Mouse (Mus musculus): ENCODE data around the gene Aldh16a1.

The Aldh16a1 gene

DNA sequence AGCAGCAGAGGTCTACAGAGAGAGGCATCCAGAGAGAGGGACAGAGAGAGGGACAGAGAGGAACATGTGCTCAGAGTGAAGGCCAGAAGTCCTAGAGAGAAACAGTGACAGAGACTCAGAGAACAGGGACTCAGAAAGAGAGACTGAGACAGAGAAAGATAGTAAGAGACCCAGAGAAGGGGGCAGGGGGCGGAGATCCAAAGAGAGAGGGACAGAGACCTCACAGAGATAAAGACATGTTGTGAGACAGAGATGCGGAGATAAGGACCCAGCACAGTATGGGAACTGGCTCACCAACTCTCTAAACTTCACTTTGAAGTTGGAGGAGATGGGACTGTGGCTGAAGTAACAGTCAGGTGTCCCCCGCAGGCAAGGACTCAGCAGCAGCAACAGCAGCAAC lies 19.0 kb downstream of the Aldh16a1 start:
- no peak for DNase-seq (ENCODE audit: extremely low spot score, low spot score)

DNA sequence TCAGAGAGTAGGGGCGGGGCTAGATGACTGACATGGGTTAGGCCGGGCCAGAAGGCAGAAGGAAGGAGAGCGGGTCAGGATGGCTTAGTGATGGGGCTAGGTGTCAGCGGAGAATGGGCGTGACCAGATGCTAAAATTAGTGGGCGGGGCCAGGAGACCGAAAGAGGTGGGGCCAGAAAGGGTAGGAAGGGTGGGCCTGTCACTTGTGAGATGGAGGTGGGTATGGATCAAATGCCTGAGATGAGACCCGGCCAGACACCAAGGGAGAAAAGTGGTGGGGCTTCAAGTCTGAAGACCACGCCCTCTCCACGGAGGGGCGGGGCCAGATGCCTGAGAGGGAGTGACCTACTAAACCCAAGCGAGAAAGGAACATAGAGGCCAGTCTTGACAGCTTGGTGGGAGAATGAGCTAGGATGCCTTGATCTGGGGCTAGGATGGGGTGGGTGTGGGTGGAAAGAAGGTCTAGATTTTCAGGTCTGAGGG lies 19.8 kb downstream of the Aldh16a1 start:
- no peak for DNase-seq (ENCODE audit: extremely low spot score, low spot score)

DNA sequence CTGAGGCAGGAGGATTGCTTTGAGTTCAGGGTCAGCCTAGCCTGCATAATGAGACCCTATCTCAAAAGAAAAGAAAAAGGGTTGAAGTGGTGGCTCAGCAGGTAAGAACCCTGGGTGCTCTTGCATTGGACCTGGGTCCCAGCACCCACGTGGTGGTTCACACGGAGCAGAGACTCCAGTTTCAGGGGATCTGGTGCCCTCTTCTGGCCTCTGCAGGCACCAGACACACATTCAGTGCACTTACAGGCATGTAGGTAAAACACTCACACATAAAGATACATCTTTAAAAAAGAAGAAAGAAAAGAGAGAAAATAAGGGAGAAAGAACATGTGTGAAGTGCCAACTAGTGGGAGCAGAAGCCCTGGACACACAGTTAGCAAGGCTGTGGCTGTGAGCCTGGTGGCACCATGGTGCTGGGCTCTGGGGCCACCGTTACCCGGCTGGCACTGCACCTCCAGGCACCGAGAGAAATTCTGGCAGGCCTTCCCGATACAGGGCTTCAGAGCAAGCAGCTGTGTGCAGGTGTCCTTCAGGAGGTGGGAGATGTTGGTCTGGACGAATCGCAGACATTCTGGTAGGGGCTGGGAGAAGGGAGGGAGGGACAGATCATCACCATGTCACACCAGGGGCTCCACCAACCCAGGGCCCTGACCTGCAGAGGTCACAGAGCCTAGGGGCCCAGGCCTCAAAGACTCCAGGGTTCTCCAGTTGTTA lies 20.8 kb downstream of the Aldh16a1 start:
- DNase-seq (ENCODE audit: extremely low spot score, low spot score) = no peak

DNA sequence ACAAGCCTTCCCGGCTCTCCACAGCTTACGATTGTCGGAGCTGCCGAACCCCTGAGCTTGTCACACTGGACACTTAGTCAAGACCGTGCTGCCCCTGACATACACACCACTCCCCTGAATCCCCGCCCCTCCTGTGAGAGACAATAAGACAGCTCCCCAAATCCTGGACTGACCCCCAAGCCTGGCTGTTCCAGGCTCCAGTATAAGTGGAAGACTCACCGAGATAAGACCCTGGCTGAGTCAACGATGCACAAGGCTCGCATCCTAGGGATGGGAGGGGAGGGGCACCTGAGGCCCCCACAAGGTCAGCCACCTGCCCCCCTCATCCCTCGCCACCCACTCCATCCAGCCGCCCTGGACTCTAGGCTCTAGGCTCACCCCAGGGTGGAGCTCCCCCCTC lies 22.5 kb downstream of the Aldh16a1 start:
- DNase-seq (ENCODE audit: extremely low spot score, low spot score) = no peak

DNA sequence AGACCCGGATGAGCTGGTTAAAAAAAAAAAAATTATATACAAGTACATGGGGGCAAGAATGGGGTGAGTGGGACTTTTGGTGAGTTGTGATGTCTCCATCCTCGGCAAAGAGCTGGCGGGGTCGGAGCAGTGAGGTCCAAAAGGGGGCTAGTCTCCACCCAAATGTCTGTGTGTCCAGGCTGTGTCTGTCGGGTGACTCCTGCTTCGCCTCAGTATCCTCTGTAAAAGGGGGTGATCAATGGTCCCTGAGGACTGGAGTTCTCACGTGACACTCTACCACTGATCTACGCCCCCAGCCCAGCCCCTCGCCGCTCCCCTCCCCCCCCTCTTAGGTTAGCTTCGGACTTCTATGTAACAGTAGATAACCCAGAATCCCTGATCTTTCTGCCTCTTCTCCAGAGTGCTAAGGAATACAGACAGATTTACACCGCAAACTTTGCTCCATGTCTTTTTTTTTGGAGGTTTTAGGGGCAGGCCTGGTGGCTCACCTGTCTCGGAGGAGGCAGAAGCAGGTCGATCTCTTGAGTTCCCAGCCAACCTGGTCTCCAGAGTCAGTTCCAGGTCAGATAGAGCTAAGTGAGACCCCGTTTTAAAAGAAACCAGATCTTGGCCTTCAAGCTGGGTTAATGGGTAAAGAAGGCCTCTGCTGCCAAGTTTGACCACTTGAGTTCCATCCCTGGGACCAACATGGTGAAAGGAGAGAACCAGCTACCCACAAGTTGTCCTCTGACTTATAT lies 24.4 kb downstream of the Aldh16a1 start:
- no peak for DNase-seq (ENCODE audit: extremely low spot score, low spot score)

DNA sequence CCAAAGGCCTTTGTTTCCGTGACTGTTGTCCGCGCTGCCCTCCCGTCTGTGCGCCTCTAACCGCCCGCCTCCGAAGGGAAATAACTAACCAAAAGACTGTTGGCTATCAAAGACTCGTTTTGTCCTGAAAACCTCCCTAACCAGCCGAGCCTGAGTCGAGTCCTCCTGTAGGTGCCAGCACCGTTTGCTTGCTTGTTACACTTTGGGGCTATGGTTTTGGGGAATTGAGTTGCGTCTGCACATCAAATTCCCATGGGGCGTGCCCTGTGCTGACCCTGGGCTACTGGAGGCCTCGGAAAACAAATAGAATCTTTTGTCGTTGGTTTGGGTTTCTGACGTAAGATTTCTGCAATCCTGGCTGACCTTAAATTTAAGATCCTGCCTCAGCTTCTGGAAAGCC lies 25.1 kb downstream of the Aldh16a1 start:
- DNase-seq (ENCODE audit: extremely low spot score, low spot score) = no peak

DNA sequence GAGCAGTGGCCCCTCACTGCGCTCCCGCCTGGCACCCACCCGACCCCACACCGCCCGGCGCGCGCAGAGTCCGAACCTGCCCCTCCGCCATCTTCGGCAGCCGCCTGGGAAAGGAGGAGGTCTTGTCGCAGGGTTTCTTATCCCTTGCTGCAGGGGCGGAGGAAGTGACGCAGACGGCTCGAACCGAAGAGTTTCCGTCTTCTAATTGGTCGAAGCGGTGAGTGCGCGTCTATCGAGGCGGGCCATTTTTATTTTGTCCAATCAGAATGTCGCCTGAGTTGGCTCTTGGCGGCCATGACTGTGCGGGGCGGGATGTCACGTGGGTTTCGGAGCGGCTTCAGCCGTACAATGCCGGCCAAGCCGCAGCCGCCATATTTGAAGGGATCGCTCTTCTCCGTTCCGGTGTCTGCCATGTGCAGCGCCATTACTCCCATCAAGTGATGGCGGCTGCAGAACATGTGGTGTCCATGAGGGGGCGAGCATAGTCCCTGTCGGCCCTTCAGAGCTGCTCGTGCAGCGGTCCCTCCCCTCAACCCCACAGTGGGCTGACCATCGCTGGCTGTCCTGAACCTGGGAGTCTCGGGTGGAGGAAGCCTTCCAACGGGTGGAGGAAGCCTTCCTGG lies 25.6 kb downstream of the Aldh16a1 start, which contains the start of gene Rpl13a:
Rpl13a (minus strand) TSS at position 138 of the 623 bp plus-strand sequence.
- peak; percentile 96 for DNase-seq (ENCODE audit: extremely low spot score, low spot score)

DNA sequence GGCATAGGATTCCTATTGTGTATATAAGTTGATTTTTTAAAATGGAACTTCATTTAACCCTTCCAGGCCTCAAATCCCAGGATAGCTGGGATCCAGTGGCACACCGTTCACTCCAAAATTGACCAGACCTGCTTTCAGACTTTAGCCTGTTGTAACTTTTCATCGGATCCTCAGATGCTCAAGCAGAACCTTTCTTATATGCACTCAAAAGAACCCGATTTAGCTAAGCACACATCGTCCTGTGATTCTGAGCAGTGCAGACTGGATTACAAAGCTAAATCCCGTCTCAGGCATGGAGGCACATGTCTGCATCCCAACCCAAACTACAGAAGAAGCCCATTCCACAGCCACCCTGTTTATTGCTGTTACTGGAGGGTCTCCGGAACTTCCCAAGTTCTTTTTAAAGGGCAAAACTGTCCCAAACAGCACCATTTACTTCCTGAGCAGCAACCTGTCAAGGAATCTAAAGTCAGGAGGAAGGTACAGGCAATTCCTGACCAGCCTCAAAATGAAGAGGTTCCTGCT lies 26.6 kb downstream of the Aldh16a1 start:
- DNase-seq (ENCODE audit: extremely low spot score, low spot score) = no peak

DNA sequence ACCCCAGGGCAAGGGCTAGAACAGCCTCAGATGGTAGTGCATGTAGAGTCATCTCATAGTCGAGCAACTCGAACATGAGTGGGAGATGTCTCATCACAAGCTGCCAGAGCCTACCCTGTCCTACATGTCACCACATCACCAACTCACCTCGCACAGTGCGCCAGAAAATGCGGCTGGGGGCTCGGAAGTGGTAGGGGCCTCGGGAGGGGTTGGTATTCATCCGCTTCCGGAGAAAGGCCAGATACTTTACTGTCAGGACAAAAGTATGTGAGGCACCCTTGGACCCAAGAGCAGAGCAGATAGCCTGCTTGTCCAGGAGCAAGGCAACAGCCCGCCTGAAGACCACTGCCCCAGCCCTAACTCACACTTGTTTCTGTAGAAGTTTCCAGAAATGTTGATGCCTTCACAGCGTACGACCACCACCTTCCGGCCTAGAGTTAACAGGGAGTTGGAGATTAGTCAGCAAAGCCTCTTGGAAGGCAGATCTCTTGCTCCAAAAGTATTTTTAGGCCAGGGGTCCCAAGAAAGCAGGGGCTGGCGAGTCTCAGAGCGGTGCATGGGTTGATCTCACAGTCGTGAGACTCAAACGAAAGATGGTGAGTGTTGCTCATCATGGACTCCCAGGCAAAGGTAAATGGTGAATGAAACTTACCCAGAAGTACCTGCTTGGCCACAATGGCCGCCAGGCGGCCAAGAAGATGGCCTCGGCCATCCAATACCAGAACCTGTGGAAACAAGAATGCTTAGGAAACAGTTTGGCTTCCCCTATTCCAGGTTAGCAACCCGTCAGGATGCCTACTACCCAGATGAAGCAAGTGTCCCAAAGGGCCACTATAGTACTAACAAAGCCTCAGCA lies 27.3 kb downstream of the Aldh16a1 start:
- DNase-seq (ENCODE audit: extremely low spot score, low spot score) = peak; percentile 47

DNA sequence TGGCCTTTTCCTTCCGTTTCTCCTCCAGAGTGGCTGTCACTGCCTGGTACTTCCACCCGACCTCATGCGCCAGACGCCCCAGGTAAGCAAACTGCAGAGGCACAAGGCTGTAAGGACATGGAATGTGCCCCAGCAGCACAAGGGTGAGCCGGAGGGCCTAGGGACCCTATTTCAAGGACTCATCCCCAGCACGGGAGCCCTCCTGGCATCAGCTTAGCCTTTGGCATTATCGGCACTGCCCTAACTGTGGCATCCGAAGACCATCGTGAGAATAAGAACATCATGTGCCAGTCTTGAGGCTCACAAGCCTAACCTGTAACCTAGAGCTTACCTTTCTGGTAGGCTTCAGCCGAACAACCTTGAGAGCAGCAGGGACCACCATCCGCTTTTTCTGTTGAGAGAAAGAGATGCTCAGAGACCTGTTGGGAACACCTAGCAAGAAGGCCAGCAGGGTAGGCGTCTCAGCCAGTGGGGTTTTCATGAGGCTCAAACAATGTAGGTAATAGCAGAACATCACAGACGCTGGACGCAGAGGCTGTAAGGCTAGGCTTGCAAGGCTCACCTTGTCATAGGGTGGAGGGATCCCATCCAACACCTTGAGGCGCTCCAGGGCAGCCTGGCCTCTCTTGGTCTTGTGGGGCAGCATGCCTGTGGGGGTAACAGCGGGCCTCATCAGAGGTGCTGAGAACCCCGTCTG lies 28.1 kb downstream of the Aldh16a1 start:
- no peak for DNase-seq (ENCODE audit: extremely low spot score, low spot score)

DNA sequence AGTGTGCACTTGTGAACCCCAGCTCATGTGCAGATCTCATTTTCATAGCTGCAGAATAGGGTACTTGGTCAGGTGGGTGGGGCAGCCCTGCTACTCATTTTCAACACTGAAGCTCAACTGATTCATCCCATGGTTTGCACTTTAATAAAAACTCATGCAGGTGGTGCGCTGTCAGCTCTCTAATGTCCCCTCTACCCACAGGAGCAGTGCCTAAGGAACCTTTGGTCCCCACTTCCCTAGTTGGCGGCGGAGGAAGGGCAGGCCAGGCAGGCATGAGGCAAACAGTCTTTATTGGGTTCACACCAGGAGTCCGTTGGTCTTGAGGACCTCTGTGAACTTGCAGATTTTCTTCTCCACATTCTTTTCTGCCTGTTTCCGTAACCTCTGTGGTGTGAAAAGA lies 28.7 kb downstream of the Aldh16a1 start:
- DNase-seq (ENCODE audit: extremely low spot score, low spot score) = peak; percentile 44

DNA sequence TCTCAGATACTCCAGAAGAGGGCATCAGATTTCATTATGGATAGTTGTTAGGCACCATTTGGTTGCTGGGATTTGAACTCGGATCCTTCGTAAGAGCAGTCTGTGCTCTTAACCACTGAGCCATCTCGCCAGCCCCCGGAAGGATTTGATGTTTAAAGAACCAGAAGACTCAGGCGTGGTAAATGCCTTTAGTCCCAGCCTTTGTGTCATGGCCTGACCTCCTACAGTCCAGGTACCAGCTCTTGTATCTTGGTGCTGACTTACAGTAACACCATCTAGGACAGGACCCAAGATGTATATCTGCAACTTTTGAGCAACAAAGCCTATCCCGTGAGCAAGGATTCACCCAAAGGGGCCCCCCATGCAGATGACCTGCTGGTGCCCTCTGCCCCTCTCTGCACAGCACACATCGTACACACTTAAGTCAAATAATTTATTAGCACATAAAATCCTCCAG lies 29.2 kb downstream of the Aldh16a1 start:
- peak; percentile 64 for DNase-seq (ENCODE audit: extremely low spot score, low spot score)

DNA sequence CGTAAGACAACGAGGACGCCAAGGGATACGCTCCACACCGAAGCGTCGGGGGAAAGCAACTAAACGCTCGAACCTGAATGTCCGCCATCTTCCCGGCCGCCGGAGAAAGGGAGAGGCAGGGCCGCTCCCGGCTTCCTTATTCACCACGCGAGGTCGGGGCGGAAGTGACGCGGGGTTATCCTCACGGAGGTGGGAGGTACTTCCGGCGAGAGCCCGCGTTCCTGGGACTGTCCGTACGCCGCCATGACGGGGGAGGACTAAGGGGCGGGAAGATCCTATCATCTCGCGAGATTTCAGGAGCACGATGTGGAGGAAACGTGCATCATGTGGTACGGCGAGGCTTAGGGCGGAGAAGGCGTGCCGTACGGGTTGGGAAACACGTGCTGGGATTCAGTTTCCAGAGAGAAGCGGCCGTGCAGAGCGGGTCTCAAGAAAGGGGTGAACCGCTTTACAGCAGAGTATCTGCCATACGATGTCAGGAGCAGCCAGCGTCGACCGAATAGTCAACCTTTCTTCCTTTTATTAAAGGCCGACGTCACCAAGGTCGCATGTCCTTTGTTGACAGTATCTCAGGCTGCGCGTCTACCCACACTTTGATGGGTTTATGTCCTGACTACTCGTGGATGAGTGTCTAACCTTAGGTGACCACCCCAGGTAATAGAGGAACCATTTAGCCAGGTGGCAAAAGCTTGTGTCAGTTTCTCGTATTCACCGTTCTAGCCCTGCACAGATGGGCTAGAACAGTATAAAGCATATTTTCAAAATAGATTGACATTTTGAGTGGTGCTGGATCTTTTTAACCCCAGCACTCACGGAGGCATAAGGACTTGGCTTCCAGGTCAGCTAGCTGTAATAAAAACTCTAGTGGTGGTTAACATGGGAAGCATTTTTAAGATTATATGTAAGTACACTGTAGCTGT lies 29.9 kb downstream of the Aldh16a1 start, which contains the start of gene Rps11:
Rps11 (minus strand) TSS at position 216 of the 920 bp plus-strand sequence.
- DNase-seq (ENCODE audit: extremely low spot score, low spot score) = peak; percentile 100

DNA sequence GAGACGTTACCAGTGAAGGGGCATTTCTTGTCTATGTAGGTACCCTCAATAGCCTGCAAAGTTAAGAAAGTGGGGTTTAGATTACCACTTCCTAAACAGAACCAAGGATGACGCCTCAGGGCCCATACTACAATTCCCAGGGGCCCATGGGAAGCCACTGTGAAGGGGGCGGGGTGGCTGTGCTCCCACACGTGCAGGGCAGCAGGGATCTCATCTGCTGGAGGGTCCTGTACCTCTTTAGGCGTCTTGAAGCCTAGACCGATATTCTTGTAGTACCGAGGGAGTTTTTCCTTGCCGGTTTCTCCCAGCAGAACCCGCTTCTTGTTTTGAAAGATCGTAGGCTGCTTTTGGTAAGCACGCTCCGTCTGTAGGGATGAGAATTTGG lies 31.2 kb downstream of the Aldh16a1 start:
- DNase-seq (ENCODE audit: extremely low spot score, low spot score) = no peak

DNA sequence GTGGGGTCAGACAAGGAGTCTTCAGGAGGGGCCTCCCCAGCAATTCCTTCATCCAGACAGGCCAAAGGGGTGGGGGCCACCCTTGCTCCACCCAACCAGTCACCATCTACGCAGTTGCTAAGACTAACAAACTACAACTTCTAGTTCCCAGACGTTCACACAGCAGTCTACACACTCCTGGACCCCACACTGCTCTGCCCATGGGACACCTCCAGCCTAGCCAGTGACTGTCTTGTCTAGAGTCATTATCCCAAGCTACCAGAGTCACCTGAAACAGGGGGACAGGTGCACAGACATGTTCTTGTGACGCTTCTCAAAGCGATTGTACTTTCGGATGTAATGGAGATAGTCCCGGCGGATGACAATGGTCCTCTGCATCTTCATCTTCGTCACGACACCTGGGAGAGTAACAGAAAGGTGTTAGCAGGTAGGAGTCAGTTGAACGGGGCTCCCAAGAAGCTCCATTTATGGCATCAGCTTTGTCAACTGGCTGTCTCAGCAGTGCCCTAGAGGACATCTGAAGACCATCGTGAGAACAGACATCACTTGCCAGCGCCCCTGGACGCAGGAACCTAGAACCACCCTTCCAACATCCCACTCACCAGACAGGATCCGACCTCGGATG lies 31.7 kb downstream of the Aldh16a1 start:
- DNase-seq (ENCODE audit: extremely low spot score, low spot score) = no peak

DNA sequence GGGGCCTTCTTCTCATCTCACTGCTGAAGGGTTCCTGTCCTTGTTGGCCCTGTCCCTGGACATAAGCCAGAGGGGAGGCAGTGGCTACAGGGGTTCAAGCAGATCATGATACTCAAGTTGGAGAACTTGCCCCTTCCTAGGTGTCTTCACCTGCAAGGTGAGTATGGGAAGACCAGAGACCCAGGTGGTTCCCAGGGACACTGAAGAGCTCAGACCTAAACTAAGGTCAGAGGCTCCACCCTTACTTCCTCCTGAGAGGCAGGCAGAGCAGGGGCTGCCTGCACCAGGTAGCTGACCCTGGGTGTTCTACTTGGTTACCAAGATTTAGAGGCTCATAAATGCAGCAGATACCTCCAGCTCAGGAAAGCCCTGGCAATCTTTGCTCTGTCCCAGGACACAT lies 32.4 kb downstream of the Aldh16a1 start:
- no peak for DNase-seq (ENCODE audit: extremely low spot score, low spot score)

DNA sequence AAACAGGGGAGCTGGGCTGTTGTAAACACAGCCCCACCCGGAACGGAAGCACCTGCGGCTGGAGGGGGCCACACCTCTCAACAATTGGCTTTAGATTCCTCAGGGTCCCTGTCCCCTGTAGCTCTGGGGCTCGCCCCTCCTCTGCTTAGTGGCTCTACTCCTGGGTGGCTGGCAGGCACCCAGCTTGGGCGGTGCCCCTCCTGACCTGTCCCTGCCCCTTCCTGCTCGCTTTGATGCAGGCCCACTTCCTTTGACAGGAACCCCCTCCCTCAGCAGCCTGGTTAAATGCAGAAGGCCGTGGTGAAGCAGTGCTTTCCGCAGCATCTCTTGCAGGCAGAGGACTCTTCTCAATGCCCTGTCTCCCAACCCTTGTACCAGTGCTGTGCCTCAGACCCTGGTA lies 33.0 kb downstream of the Aldh16a1 start:
- no peak for DNase-seq (ENCODE audit: extremely low spot score, low spot score)

DNA sequence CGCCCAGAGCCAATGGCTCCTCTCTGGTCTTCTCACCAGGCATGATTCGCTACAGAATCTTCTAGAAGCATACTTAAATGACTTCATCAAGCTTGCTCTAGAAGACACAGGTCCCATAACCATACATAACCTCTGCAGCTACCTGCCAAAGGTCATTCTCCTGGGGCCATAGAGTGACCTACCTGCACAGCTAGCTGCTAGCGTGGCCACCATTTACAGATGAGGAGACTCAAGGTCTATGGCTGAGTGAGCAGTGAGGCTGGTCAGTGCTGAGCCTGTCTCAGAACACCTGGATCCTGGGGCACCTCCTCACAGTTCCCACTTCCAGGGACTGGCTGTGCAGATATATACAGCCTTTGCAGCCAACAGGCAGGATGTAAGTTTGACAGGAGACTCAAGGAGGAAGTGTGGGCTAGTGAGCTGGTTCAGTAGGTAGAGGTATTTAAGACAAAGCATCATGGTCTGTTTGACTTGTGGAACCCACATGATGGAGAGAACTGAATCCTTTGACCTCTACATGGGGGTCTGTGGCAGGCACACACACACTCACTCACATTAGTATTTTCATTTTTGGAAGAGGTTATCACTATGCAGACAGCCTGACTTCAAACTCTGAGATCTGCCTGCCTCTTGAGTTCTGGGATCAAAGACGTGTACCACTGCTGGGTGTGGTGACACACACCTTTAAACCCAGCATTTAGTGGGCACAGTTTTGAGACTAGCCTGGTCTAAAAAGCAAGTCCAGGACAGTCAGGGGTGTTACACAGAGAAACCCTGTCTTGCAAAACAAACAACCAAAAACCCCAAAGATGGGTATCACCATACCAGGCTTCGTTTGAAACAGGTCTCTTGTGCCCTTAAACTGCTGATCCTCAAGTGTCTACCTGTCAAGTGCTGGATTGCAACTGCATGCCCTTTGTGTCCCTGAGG lies 34.3 kb downstream of the Aldh16a1 start:
- no peak for DNase-seq (ENCODE audit: extremely low spot score, low spot score)

Measured in neural tube, embryonic 10.5 days (tissue).